Comparison of ENCODE assay signal across 16 mouse cellular contexts in genomic region chr11:64711801-64712200, GRCm38 (mm10).
"Had no signal": no experiment of that assay in that cellular context is flagged by ENCODE, and none has a peak within 500 bp of the region (broad histone marks: within the 10 kb centered on the region; RNA-seq: fewer than 3 reads in every experiment).

No protein-coding gene starts in this region.

- ATAC-seq: hindbrain, embryonic 16.5 days; intestine, embryonic 16.5 days; liver, embryonic 12.5 days had no signal

- DNase-seq: gastrocnemius, adult 2 months; gastrocnemius, postnatal 10 days; gastrocnemius, postnatal 25 days; heart, adult 2 months; heart, postnatal 14 days; heart, postnatal 4 days; kidney, adult 11 months; kidney, adult 2 months; kidney, adult 9 months; kidney, postnatal 14 days; layer of hippocampus, adult 9-11 months; layer of hippocampus, postnatal 36 days; left cerebral cortex, postnatal 4 days had no signal
